Mouse (Mus musculus): Measurements from ENCODE around the gene Ripply3.

Ripply3 gene

DNA sequence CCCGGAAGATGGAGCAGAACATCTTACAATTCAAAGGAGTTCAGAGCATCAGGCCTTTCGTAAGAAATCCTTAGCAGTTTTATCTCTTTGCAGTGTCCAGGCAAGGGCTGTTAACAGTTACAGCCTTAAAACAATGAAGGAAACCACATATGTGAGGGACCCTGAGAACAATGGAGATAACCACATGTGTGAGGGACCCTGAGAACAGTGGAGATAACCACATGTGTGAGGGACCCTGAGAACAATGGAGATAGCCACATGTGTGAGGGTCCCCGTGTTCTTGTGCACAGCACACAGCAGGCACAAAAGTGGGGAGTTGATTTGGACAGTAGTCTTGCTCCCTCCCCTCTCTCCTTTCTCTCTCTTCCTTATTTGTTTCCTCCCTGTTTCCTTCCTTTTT is 29.9 kb downstream of the Ripply3 start:
- in situ Hi-C loops (cut with MboI, MseI), result no loop called here

DNA sequence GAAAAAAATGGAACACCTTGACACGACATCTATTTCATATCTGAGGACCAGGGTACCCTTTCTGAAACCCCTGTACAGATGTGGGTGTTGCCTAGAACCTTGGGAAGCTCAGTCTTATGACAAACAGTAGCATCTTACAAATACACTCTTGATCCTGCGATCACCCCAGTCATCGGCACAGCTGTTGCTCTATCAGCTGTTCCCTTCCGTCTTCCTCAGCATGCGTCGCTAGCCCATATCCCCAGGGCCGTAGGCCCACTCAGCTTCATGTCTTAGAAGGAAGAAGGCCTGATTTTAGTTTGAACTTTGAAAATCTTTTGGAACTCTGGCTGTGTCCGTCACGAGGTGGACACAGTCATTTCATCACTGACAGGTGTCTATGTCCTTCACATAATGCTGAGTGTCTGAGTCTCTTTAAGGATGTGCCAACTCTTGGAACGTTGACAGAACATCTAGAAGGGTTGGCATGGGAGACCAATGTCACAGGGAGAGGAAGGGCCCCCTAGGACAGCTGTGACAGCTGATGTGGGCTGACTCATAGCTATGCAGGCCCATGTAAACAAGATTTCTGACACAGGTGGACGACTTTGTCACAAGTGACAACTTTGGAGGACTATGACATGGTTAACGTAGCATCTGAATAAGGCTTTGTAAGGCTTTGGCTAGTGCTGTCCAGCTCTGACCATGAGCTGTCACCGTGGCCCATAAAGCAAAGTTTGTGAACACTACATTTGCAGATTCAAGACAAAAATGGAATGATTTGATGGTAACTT is 32.5 kb downstream of the Ripply3 start:
- in situ Hi-C loops (cut with MboI, MseI), result no loop called here

DNA sequence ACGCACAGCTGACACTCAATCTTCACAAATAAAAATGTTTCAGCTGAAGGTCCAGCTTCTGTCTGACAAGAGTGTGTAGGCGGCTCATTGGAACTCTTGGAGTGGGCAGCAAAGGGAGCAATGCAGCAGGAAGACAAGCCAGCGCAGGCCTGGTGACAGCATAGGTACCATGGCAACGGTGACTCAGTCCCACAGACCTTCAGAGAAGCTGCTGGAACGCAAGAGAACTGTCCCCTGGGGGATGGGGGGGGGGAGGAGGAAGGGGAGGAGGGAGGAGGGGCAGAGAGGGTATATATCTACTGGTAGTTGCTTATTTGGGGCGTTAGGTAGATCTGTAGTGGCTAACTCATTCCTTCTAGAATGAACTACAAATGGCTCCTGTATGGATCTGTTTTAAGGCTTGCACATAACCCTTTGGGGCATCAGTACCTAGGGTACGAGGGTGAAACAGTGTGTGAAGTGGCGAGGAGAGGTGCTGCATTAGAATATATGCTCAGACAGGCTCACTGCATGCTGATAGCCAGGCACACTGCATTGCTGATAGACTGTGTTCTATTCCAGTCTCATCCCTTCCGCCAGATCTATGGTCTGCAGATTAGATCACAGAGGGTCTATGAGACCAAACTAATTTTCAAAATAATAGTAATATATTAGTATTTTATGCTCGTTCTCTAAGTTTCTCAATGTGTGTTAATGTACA is 34.1 kb downstream of the Ripply3 start:
- in situ Hi-C loops (cut with MboI, MseI), result no loop called here

DNA sequence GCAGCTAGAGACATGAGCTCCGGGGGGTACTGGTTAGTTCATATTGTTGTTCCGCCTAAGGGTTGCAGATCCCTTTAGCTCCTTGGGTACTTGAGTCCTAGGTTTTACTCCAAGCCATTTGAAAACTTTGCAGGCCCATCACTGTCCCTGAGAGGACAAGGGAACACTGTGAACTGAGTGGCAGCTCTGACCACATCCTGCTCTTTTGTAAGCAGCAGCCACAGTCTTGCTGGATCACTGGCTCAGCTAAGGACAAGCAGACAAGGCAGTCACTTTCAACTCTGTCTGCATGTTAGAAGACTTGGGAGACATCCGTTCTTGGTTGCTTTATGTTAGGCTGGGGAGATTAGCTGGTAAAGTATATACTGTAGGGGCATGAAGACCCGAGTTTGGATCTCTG is 35.6 kb downstream of the Ripply3 start:
- in situ Hi-C loops (cut with MboI, MseI), result no loop called here

DNA sequence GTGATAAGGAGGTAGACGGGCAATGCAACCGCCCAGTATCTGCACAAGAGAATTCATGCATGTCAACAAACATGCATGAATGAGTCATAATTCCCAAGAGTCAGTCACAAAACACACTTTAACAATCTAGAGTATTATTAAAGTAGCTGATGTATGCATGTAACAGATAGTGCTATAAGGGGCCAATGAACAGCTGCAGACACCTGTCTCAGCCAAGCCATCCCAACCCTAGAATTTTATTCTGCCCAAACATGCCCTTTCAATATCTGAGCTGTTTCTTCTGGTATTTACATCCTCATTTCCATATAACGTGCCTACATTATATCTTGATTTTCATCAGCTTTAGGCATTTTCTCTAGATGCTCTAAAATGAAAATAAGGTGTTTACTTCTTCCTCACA is 37.2 kb downstream of the Ripply3 start:
- in situ Hi-C loops (cut with MboI, MseI), result no loop called here

DNA sequence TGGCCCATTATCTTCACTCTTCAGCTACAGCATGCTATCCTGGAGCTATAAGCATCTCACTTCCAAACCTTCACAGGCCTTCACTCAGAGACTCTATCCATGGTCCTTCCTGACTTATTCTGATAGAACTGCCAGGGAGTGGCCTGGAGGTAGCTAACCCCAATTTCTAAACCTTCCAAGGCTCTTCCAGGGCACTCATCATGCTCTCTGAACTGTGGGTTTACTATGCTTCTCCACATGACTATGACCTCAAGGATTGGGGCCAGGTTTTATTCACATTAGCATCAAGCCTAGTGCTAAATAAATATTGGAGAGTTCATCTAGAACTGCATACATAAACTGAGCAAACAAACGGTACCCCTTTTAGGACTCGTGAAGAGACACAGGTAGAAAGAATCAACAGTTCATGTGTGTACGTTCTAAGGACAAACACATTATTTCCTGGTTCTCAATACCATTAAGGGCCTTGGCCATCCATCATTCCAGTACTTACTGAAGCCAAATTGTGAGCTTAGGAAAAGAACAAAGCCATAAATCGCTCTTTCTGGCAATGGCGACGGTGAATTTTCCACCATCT is 41.5 kb downstream of the Ripply3 start:
- in situ Hi-C loops (cut with MboI, MseI), result no loop called here

DNA sequence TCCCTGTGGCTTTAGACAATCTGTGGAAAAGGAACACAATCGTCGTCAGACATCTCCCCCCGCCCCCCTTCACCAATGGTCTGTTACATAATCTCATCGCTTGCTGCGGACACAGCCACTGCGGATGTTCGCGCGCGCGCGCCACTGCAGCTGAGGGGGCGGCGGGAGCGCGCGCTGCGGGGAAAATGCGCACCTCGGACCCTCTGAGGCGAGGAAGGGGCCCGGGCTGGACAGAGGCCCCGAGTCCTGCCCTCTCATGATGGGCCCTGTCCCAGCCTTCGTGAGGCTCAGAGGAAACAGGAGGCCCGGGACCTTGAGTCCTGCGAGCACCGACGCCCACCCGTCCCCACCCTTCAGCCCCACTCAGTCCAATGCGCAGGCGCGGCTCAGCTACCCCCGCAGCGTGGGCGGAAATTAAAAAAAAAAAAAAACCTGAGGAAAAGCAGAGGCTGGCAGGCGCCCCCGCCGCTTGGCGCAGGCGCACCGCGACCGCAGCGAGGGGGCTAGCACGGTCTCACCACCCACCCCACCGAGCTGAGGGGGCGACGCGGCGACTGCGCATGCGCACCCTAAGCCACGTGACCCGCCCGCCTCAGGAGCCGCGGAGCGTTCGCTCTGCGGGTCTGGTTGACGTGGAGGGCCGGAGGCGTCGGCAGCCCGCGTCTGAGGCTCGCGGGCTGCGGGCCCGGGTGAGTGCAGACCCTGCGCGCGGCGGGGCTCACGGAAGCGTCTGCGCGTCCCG is 42.1 kb downstream of the Ripply3 start, which contains the start of gene Ttc3:
Gene Ttc3 (plus strand): TSS at position 446 of the 742 bp plus-strand sequence.
- in situ Hi-C loops (cut with MboI, MseI), result no loop called here

DNA sequence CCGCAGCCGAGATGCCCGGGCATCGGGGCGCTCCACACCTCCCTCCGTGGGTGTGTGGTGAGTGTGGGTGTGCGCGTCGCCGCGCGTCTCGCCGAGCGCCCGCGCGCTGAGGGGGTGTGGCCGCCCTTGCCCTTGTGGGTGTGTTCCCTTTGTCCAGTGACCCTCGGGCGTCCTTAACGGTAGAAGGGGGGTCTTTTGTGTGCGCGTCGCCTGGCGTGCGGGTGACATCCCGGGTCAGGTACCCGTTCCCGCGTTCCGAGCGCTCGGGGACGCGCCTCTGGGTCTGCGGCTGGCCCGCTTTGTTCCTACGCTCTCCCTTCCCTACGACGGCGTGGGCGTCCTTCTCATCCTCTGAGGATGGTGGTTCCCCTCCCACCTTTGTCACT is 42.7 kb downstream of the Ripply3 start:
- in situ Hi-C loops (cut with MboI, MseI), result no loop called here

DNA sequence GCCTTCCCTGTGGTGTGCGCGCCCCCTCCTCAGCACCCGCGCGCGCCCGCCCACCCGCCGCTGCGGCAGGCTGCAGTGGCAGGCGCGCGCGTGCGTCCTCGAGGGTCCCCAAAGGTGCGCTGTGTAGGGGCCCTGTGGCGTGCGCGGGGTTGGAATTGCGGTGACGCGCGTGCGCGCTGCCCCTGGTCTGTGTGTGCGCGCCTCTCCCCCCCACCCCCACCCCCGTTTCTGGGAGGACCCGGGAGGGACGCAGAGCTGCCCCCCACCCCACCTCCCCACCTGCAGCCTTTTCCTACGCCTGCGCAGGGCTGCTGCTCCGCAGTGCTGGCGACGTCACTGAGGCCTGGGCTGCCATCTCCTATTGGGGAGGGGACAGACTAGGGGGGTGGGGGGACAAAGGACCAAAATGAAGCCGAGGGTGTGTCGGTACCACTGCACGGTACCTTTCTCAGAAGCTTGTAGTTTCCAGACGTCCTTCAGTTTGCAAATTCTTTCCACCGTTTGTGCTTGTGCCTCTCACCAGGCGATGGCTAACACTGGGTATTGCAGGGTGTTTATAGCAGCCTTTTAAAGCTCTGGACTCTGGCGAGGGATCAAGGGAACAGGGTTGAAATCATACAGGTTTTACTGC is 43.2 kb downstream of the Ripply3 start, which contains the start of gene Pigp:
Gene Pigp (minus strand): TSS at position 542 of the 631 bp plus-strand sequence.
- in situ Hi-C loops (cut with MboI, MseI), result no loop called here

DNA sequence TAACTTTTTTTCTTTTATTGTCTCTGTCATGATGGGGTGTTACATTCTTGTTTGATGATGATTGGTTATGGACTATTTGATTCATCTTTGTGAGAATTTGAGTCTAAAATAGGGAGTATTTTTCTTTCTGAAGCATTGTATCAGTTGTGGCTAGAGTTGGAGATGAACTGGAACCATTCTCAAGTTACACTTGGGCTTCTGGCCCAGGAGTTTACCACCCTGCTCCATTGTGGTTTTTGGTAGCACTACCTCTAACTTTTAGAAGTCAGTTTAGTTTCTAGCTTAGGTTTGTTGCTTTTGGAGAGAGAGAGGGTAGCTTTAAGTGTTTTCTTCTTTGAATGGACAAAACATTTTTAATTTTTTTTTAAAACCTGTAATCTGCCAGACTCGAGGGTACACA is 51.2 kb downstream of the Ripply3 start:
- in situ Hi-C loops (cut with MboI, MseI), result no loop called here

DNA sequence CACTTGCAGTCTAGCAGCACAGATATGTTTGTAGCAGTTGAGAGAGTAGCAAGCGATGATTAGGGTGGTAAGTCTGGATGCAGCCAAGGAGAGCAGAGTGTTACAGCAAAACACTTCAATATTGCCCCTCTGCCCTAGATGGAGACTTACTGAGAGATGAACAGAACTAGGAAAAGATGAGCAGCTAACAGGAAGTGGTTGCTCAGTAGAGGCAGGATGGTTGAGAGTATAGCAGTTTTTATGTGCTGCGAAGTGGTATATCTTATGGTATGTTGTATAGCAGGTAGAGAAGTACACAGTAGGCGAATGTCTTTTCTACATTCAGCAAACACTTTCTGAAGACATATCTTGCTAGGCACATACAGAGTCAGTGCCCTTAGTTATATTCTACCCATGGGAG is 55.1 kb downstream of the Ripply3 start:
- in situ Hi-C loops (cut with MboI, MseI), result no loop called here
